Mouse (Mus musculus): Measurements from ENCODE around the gene Mettl8.

DNA sequence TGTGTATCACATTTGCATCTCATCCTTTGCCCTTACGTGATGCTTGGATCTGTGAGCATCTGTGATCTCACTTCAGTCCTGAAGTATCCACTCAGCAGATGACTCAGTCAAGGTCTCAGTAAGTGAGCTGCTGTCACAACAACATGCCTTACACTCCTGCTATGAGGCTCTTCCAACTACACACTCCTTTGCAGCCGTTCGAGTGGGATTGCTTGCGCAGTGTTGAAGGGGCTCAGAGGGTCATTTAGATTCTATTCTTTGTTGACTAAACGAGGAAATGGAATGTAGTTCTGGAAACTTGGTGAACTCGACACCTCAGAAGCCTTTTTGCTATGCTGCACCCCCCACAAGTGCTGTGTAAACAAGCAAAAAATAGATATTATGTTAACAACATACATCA, 9.2 kb downstream of the Mettl8 start:
- TF ChIP-seq E2F4 (IDR thresholded peaks at IDR 0.05; ENCODE audit: borderline replicate concordance, low read depth, low read length) (no peak), CTCF (IDR thresholded peaks at IDR 0.05 in 2 of 3, conservative IDR thresholded peaks at IDR 0.05 in 1 of 3; ENCODE audit: control insufficient read depth in 1 of 3, insufficient read depth in 1 of 3, low read depth in 2 of 3, low read length in 3 of 3, poor library complexity in 1 of 3, severe bottlenecking in 1 of 3) (no peak), MAFK (IDR thresholded peaks at IDR 0.05; ENCODE audit: borderline replicate concordance, low read depth, low read length) (no peak), TAL1 (IDR thresholded peaks at IDR 0.05; ENCODE audit: low read length) (no peak), EP300 (IDR thresholded peaks at IDR 0.05; ENCODE audit: low read depth in 1 of 2, low read length in 2 of 2) (no peak)
